ENCODE assay signal across 24 mouse cellular contexts in genomic region chr1:160268322-160268721, GRCm38 (mm10). TPM values are rescaled to one million over a fixed set of nuclear protein-coding genes. Genes with fewer than 3 reads are reported as not detected.
A peak's percentile ranks its signal among the peaks of the same experiment; 100 is the strongest.
DNase-seq lines count a peak whose midpoint lies in the region; ATAC-seq lines count a peak whose summit lies in the region.
"Had no signal": no experiment of that assay in that cellular context is flagged by ENCODE, and none has a peak within 500 bp of the region (broad histone marks: within the 10 kb centered on the region; RNA-seq: fewer than 3 reads in every experiment).

No protein-coding gene starts in this region.

- no peaks in the 10 kb centered on the region for H3K4me1 ChIP-seq in kidney, embryonic 14.5 days (ENCODE audit: control insufficient read depth, insufficient read depth, low read length)
- H3K4me1 ChIP-seq: embryonic facial prominence, embryonic 13.5 days had no signal

- no peaks in the 10 kb centered on the region for H3K9me3 ChIP-seq in kidney, embryonic 14.5 days (ENCODE audit: control insufficient read depth, low read length)
- H3K9me3 ChIP-seq: embryonic facial prominence, embryonic 13.5 days; hindbrain, embryonic 13.5 days had no signal

- no peak overlapping the region for H3K4me3 ChIP-seq in kidney, embryonic 14.5 days (ENCODE audit: low read length)
- H3K4me3 ChIP-seq: embryonic facial prominence, embryonic 13.5 days; hindbrain, embryonic 13.5 days had no signal

- H3K27me3 ChIP-seq in kidney, embryonic 14.5 days (ENCODE audit: control insufficient read depth, insufficient read depth, low read length) = no peaks in the 10 kb centered on the region
- H3K27me3 ChIP-seq: embryonic facial prominence, embryonic 13.5 days; hindbrain, embryonic 13.5 days had no signal

- 81% methylated on average over 3 of the region's 3 CpGs for WGBS in kidney, embryonic 14.5 days

- peak; percentile 84 for DNase-seq in 416B (ENCODE audit: low read depth)
- peak; percentile 49 to 57 for DNase-seq in B cell, adult 2 months
- DNase-seq in monocyte, adult 2 months (ENCODE audit: low read depth in 1 of 2, low spot score in 2 of 2) = peak; percentile 20 to 23
- DNase-seq in ovary, postnatal 36 days (ENCODE audit: low spot score) = no peak
- no peak for DNase-seq in adipocyte (ENCODE audit: low spot score)
- DNase-seq: adrenal gland, adult 8-10 months; cerebellum, postnatal 10 days; gastrocnemius, postnatal 36 days; heart, postnatal 14 days; lung, adult 18-20 months; midbrain, embryonic 14.5 days; right cerebral cortex, adult 18-20 months; spleen, adult 18-20 months; thymus, postnatal 14 days had no signal

- no peak overlapping the region for H3K9ac ChIP-seq in kidney, embryonic 14.5 days (ENCODE audit: low read depth, low read length)
- H3K9ac ChIP-seq: embryonic facial prominence, embryonic 13.5 days; hindbrain, embryonic 13.5 days had no signal

- H3K4me2 ChIP-seq in kidney, embryonic 14.5 days (replicated peaks; ENCODE audit: low read depth, low read length) = no peak overlapping the region
- H3K4me2 ChIP-seq: embryonic facial prominence, embryonic 13.5 days; heart, embryonic 11.5 days; hindbrain, embryonic 13.5 days; liver, embryonic 11.5 days had no signal

- no peaks in the 10 kb centered on the region for H3K36me3 ChIP-seq in kidney, embryonic 14.5 days (ENCODE audit: control insufficient read depth, insufficient read depth, low read length)
- H3K36me3 ChIP-seq: embryonic facial prominence, embryonic 13.5 days; hindbrain, embryonic 13.5 days had no signal

- H3K27ac ChIP-seq in kidney, embryonic 14.5 days (ENCODE audit: low read depth, low read length) = no peak overlapping the region
- H3K27ac ChIP-seq: embryonic facial prominence, embryonic 13.5 days; hindbrain, embryonic 13.5 days; stomach, postnatal 0 days had no signal

- peak; percentile 99 for ATAC-seq in common myeloid progenitor, adult 5-6 weeks (replicated peaks; ENCODE audit: low read depth, poor library complexity, severe bottlenecking)
- ATAC-seq in kidney, embryonic 14.5 days (ENCODE audit: low FRiP score, low TSS enrichment) = no peak
- ATAC-seq: CD4-positive, CD25-positive, alpha-beta regulatory T cell, adult 4 months; forebrain, embryonic 14.5 days; inflammation-experienced regulatory T-cells, adult 6 months had no signal

RNA-seq across cellular contexts. Expression of gene Cacybp, which starts 55.6 kb away (rescaled TPM):
- 301 and 348 TPM in 2 replicates for total RNA-seq in common myeloid progenitor, adult 5-6 weeks (2017)
- polyA plus RNA-seq in kidney, embryonic 14.5 days (2014; fragmentation: Nextera tagmentation; extraction: Ambion mirVana) = 252 and 302 TPM in 2 replicates

Comparison
In these comparisons a context has a peak if more than half of its experiments do, and no peak if none do; other contexts are left out.
1. DNase-seq: peak in 416B (single experiment), B cell, adult 2 months (2 of 2) and monocyte, adult 2 months (2 of 2); none in ovary, postnatal 36 days (single experiment) and adipocyte (single experiment).